Mouse (Mus musculus) ES-E14 (cell line): ENCODE measurements around the gene Otp.

Experiments
- CHD2 ChIP-seq: IDR thresholded peaks from 2 replicates; pipeline ENCODE4 v1.6.1; 2014; ENCODE audit warnings: mild to moderate bottlenecking, low read depth, low read length, inconsistent platforms
- MAFK ChIP-seq: IDR thresholded peaks from 2 replicates; pipeline ENCODE4 v1.6.1; 2014; ENCODE audit warnings: mild to moderate bottlenecking, low read depth, low read length, inconsistent platforms; ENCODE audit not compliant: insufficient read depth
- ZC3H11A ChIP-seq: IDR thresholded peaks from 2 replicates; pipeline ENCODE4 v1.6.1; 2012; ENCODE audit warnings: low read depth, mild to moderate bottlenecking, inconsistent platforms, low read length, borderline replicate concordance
- ZNF384 ChIP-seq: IDR thresholded peaks from 2 replicates; pipeline ENCODE4 v1.6.1; 2012; ENCODE audit warnings: low read depth, low read length, inconsistent platforms

DNA sequence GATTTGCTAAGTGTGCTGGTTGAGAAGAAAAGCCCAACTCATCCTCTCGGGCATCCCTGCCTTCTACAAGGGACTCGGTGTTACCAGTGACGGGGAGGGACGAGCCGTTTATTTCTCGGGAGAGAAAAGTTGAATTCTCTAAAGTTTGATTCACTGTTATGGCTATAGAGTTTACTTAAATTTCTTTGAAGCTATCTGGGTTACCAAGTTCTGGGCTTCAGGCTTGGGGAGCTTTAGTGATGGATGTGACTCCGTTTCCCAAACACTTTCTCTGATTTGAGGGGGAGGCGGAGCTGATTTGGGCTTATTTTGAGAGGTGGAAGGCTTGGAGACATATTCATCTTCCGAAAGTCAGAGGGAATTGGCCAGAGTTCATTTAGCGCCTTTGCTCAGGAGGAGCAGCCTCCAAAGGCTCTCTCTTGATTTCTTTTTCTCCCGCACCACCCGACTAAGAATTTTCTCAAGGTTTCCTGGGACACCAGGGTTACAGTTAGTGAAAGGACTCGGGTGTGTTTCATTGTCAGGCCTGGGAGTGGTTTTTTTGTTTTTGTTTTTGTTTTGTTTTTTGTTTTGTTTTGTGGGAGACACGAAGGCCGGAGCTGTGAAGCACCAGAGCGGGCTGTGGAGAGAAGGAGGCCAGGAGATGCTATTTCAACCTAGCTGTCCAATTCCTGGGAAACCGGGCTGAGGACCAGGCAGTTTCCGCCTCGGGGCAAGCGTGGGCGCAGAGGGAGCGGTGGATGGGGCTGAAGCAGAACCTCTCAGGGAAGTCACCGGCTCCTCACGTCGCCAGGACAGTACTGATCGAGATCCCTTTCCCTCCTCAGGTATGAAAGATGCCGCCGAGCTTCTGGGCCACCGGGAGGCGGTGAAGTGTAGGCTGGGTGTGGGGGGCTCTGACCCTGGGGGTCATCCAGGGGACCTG is 1.1 kb downstream of the Otp start:
- TF ChIP-seq ZNF384 (no peak), MAFK (no peak), CHD2 (no peak), ZC3H11A (no peak)
